Mouse (Mus musculus): ENCODE measurements around the gene Ptbp1. TPM values are rescaled to one million over a fixed set of nuclear protein-coding genes. Genes with fewer than 3 reads are reported as not detected.
A peak's percentile ranks its signal among the peaks of the same experiment; 100 is the strongest.

Gene Ptbp1
- 122 and 141 TPM in 2 replicates for polyA plus RNA-seq (2015; fragmentation: Nextera tagmentation; extraction: Ambion mirVana)

GRCm38 (mm10) chr10:79853860-79854795 is at the start of gene Ptbp1:
Gene Ptbp1, plus strand, starts transcription at chr10:79854427.
- Histone ChIP-seq H3K4me3 (peak within 1 kb of the TSS; percentile 83), H3K9me3 (no peaks in the 10 kb centered on the region), H3K27me3 (replicated peaks) (no peaks in the 10 kb centered on the region), H3K27ac (replicated peaks) (peak within 1 kb of the TSS; percentile 100), H3K9ac (peak within 1 kb of the TSS; percentile 93), H3K4me1 (peaks cover 67% of the 10 kb centered on the region), H3K4me2 (peak within 1 kb of the TSS; percentile 99), H3K36me3 (peaks cover 29% of the 10 kb centered on the region)
- WGBS, result under 1% methylated on average over 75 of the region's 75 CpGs
- ATAC-seq (ENCODE audit: extremely low read depth, insufficient number of reproducible peaks, low FRiP score, low TSS enrichment), result peak; percentile 88

- Histone ChIP-seq H3K4me2 (peak overlapping the region; percentile 56), H3K9me3 (no peaks in the 10 kb centered on the region), H3K4me3 (peak overlapping the region; percentile 32), H3K4me1 (peaks cover 57% of the 10 kb centered on the region), H3K9ac (peak overlapping the region; percentile 63; the same call in 1 of the 2 replicates), H3K36me3 (peaks cover 24% of the 10 kb centered on the region), H3K27me3 (replicated peaks) (no peaks in the 10 kb centered on the region), H3K27ac (replicated peaks) (peak overlapping the region; percentile 84)
- WGBS, result 26% methylated on average over 11 of the region's 11 CpGs
- ATAC-seq (ENCODE audit: extremely low read depth, insufficient number of reproducible peaks, low FRiP score, low TSS enrichment), result 0 out of 2 replicates have a peak, but pooled peaks have one; percentile 12
These were observed 48.6 kb upstream of the Ptbp1 start for GRCm38 (mm10) chr10:79805636-79806035.

GRCm38 (mm10) chr10:79806331-79806730 is 47.9 kb upstream of the Ptbp1 start:
- H3K27ac ChIP-seq (replicated peaks), result peak overlapping the region; percentile 84

GRCm38 (mm10) chr10:79806972-79807371 is 47.3 kb upstream of the Ptbp1 start:
- Histone ChIP-seq H3K4me1 (peaks cover 51% of the 10 kb centered on the region), H3K36me3 (peaks cover 34% of the 10 kb centered on the region), H3K4me3 (peak overlapping the region; percentile 32), H3K27me3 (replicated peaks) (no peaks in the 10 kb centered on the region), H3K4me2 (peak overlapping the region; percentile 56), H3K9ac (peak overlapping the region; percentile 63; the same call in 1 of the 2 replicates), H3K27ac (replicated peaks) (peak overlapping the region; percentile 84), H3K9me3 (no peaks in the 10 kb centered on the region)
- no peak for ATAC-seq (ENCODE audit: extremely low read depth, insufficient number of reproducible peaks, low FRiP score, low TSS enrichment)
- WGBS, result 71% methylated on average over 10 of the region's 10 CpGs

More at GRCm38 (mm10) chr10:79806331-79806730, 47.9 kb upstream of the Ptbp1 start:
- peak overlapping the region; percentile 56 for H3K4me2 ChIP-seq
- no peaks in the 10 kb centered on the region for H3K9me3 ChIP-seq
- peaks cover 31% of the 10 kb centered on the region for H3K36me3 ChIP-seq
- no peak for ATAC-seq (ENCODE audit: extremely low read depth, insufficient number of reproducible peaks, low FRiP score, low TSS enrichment)
- H3K27me3 ChIP-seq (replicated peaks), result no peaks in the 10 kb centered on the region
- peak overlapping the region; percentile 63 for H3K9ac ChIP-seq
- 76% methylated on average over 9 of the region's 9 CpGs for WGBS
- H3K4me1 ChIP-seq, result peaks cover 57% of the 10 kb centered on the region
- peak overlapping the region; percentile 32 for H3K4me3 ChIP-seq

GRCm38 (mm10) chr10:79807826-79808225 is 46.4 kb upstream of the Ptbp1 start:
- Histone ChIP-seq H3K4me2 (peak overlapping the region; percentile 56), H3K9me3 (no peaks in the 10 kb centered on the region), H3K9ac (peak overlapping the region; percentile 63), H3K36me3 (peaks cover 39% of the 10 kb centered on the region), H3K27ac (replicated peaks) (peak overlapping the region; percentile 84), H3K4me3 (peak overlapping the region; percentile 32), H3K27me3 (replicated peaks) (no peaks in the 10 kb centered on the region), H3K4me1 (peaks cover 44% of the 10 kb centered on the region)
- peak; percentile 7; the same call in 1 of the 2 replicates for ATAC-seq (ENCODE audit: extremely low read depth, insufficient number of reproducible peaks, low FRiP score, low TSS enrichment)
- WGBS, result 60% methylated on average over 11 of the region's 11 CpGs

- Histone ChIP-seq H3K36me3 (peaks cover 39% of the 10 kb centered on the region), H3K9me3 (no peaks in the 10 kb centered on the region), H3K9ac (peak overlapping the region; percentile 63; the same call in 1 of the 2 replicates), H3K4me1 (peaks cover 35% of the 10 kb centered on the region), H3K4me2 (peak overlapping the region; percentile 56), H3K4me3 (peak overlapping the region; percentile 23), H3K27ac (replicated peaks) (peak overlapping the region; percentile 84), H3K27me3 (replicated peaks) (no peaks in the 10 kb centered on the region)
- WGBS, result 75% methylated on average over 11 of the region's 11 CpGs
- ATAC-seq (ENCODE audit: extremely low read depth, insufficient number of reproducible peaks, low FRiP score, low TSS enrichment), result no peak
These were observed 45.5 kb upstream of the Ptbp1 start for GRCm38 (mm10) chr10:79808728-79809127.

GRCm38 (mm10) chr10:79811736-79812637 is 42.2 kb upstream of the Ptbp1 start:
- WGBS, result 25% methylated on average over 15 of the region's 15 CpGs
- Histone ChIP-seq H3K9ac (peak overlapping the region; percentile 28; the same call in 1 of the 2 replicates), H3K27ac (replicated peaks) (no peak overlapping the region), H3K4me2 (no peak overlapping the region), H3K4me1 (peaks cover 11% of the 10 kb centered on the region), H3K9me3 (no peaks in the 10 kb centered on the region), H3K36me3 (peaks cover 60% of the 10 kb centered on the region), H3K4me3 (no peak overlapping the region), H3K27me3 (replicated peaks) (no peaks in the 10 kb centered on the region)
- no peak for ATAC-seq (ENCODE audit: extremely low read depth, insufficient number of reproducible peaks, low FRiP score, low TSS enrichment)

- WGBS, result 74% methylated on average over 5 of the region's 5 CpGs
- Histone ChIP-seq H3K27me3 (replicated peaks) (no peaks in the 10 kb centered on the region), H3K9ac (no peak overlapping the region), H3K4me3 (no peak overlapping the region), H3K27ac (replicated peaks) (no peak overlapping the region), H3K36me3 (peaks cover 58% of the 10 kb centered on the region), H3K4me2 (no peak overlapping the region), H3K4me1 (0 out of 2 replicates have a peak, but pooled peaks cover 2% of the 10 kb centered on the region), H3K9me3 (no peaks in the 10 kb centered on the region)
- ATAC-seq (ENCODE audit: extremely low read depth, insufficient number of reproducible peaks, low FRiP score, low TSS enrichment), result no peak
These were observed 39.9 kb upstream of the Ptbp1 start for GRCm38 (mm10) chr10:79814271-79814842.

- 84% methylated on average over 12 of the region's 12 CpGs for WGBS
- peaks cover 53% of the 10 kb centered on the region for H3K36me3 ChIP-seq
- no peak for ATAC-seq (ENCODE audit: extremely low read depth, insufficient number of reproducible peaks, low FRiP score, low TSS enrichment)
- H3K9me3 ChIP-seq, result no peaks in the 10 kb centered on the region
- H3K27me3 ChIP-seq (replicated peaks), result no peaks in the 10 kb centered on the region
- H3K4me3 ChIP-seq, result no peak overlapping the region
- H3K9ac ChIP-seq, result no peak overlapping the region
- no peak overlapping the region for H3K27ac ChIP-seq (replicated peaks)
- no peak overlapping the region for H3K4me2 ChIP-seq
- H3K4me1 ChIP-seq, result 0 out of 2 replicates have a peak, but pooled peaks cover 2% of the 10 kb centered on the region
These were observed 38.3 kb upstream of the Ptbp1 start for GRCm38 (mm10) chr10:79815671-79816494.

- no peaks in the 10 kb centered on the region for H3K9me3 ChIP-seq
- no peak for ATAC-seq (ENCODE audit: extremely low read depth, insufficient number of reproducible peaks, low FRiP score, low TSS enrichment)
- WGBS, result 57% methylated on average over 2 of the region's 2 CpGs
These were observed 37.1 kb upstream of the Ptbp1 start for GRCm38 (mm10) chr10:79817111-79817510.

More at GRCm38 (mm10) chr10:79817111-79817510, 37.1 kb upstream of the Ptbp1 start:
- no peak overlapping the region for H3K9ac ChIP-seq
- H3K4me3 ChIP-seq, result no peak overlapping the region
- H3K4me2 ChIP-seq, result no peak overlapping the region
- peaks cover 3% of the 10 kb centered on the region; the same call in 1 of the 2 replicates for H3K4me1 ChIP-seq
- no peak overlapping the region for H3K27ac ChIP-seq (replicated peaks)
- H3K27me3 ChIP-seq (replicated peaks), result no peaks in the 10 kb centered on the region
- peaks cover 45% of the 10 kb centered on the region for H3K36me3 ChIP-seq

All from heart, embryonic 13.5 days (tissue).